8 mouse cellular contexts compared by ENCODE assay signal in genomic region chr7:66842021-66842420, GRCm38 (mm10). TPM values are rescaled to one million over a fixed set of nuclear protein-coding genes. Genes with fewer than 3 reads are reported as not detected.
DNase-seq lines count a peak whose midpoint lies in the region; ATAC-seq lines count a peak whose summit lies in the region.

No protein-coding gene starts in this region.

- no peak overlapping the region for H3K27ac ChIP-seq in heart, embryonic 10.5 days
- peak overlapping the region; percentile 52; the same call in 1 of the 2 replicates for H3K27ac ChIP-seq in embryonic facial prominence, embryonic 12.5 days
- no peak overlapping the region for H3K27ac ChIP-seq in neural tube, embryonic 11.5 days (ENCODE audit: low read depth, low read length)

- H3K36me3 ChIP-seq in heart, embryonic 10.5 days = no peaks in the 10 kb centered on the region
- H3K36me3 ChIP-seq in embryonic facial prominence, embryonic 12.5 days = no peaks in the 10 kb centered on the region
- no peaks in the 10 kb centered on the region for H3K36me3 ChIP-seq in neural tube, embryonic 11.5 days (ENCODE audit: control insufficient read depth, insufficient read depth, low read length)

- DNase-seq in heart, adult 18-20 months = peak; percentile 77 to 89
- DNase-seq in heart, embryonic 10.5 days (ENCODE audit: low spot score) = no peak
- peak; percentile 89 for DNase-seq in adrenal gland, postnatal 10 days
- peak; percentile 92 for DNase-seq in heart, postnatal 4 days
- peak; percentile 57 to 94 for DNase-seq in left cerebral cortex, adult 9 months (ENCODE audit: low spot score in 2 of 2)
- peak; percentile 78 for DNase-seq in neural tube, embryonic 11.5 days (ENCODE audit: low spot score)
- DNase-seq in thymus, postnatal 0 days (ENCODE audit: low spot score) = peak; percentile 66

- H3K9ac ChIP-seq in embryonic facial prominence, embryonic 12.5 days = no peak overlapping the region
- no peak overlapping the region for H3K9ac ChIP-seq in neural tube, embryonic 11.5 days (ENCODE audit: low read length)

- no peak overlapping the region for H3K4me3 ChIP-seq in heart, embryonic 10.5 days
- H3K4me3 ChIP-seq in embryonic facial prominence, embryonic 12.5 days = no peak overlapping the region
- H3K4me3 ChIP-seq in neural tube, embryonic 11.5 days (ENCODE audit: low read depth, low read length) = no peak overlapping the region

- WGBS in heart, embryonic 10.5 days = 48% methylated on average over 10 of the region's 10 CpGs
- 43% methylated on average over 10 of the region's 10 CpGs for WGBS in embryonic facial prominence, embryonic 12.5 days
- WGBS in neural tube, embryonic 11.5 days = 53% methylated on average over 10 of the region's 10 CpGs

- ATAC-seq in embryonic facial prominence, embryonic 12.5 days (ENCODE audit: insufficient number of reproducible peaks, insufficient read depth, low FRiP score, low TSS enrichment) = peak; percentile 14; the same call in 1 of the 2 replicates
- no peak for ATAC-seq in neural tube, embryonic 11.5 days (ENCODE audit: insufficient read depth, low FRiP score, low TSS enrichment)

- peaks cover 24% of the 10 kb centered on the region for H3K4me1 ChIP-seq in heart, embryonic 10.5 days
- H3K4me1 ChIP-seq in embryonic facial prominence, embryonic 12.5 days = peaks cover 42% of the 10 kb centered on the region
- H3K4me1 ChIP-seq in neural tube, embryonic 11.5 days (ENCODE audit: control insufficient read depth, insufficient read depth, low read length) = peaks cover 4% of the 10 kb centered on the region; the same call in 1 of the 2 replicates

- H3K9me3 ChIP-seq in heart, embryonic 10.5 days = no peaks in the 10 kb centered on the region
- no peaks in the 10 kb centered on the region for H3K9me3 ChIP-seq in embryonic facial prominence, embryonic 12.5 days
- no peaks in the 10 kb centered on the region for H3K9me3 ChIP-seq in neural tube, embryonic 11.5 days (ENCODE audit: control insufficient read depth, low read length)

- H3K27me3 ChIP-seq in heart, embryonic 10.5 days (ENCODE audit: insufficient read depth, poor library complexity, severe bottlenecking) = peaks cover 54% of the 10 kb centered on the region
- peaks cover 9% of the 10 kb centered on the region; the same call in 1 of the 2 replicates for H3K27me3 ChIP-seq in embryonic facial prominence, embryonic 12.5 days
- peaks cover 8% of the 10 kb centered on the region; the same call in 1 of the 2 replicates for H3K27me3 ChIP-seq in neural tube, embryonic 11.5 days (ENCODE audit: control insufficient read depth, insufficient read depth, low read length)

- H3K4me2 ChIP-seq in embryonic facial prominence, embryonic 12.5 days (replicated peaks) = peak overlapping the region; percentile 98
- H3K4me2 ChIP-seq in neural tube, embryonic 11.5 days (ENCODE audit: low read depth) = no peak overlapping the region

RNA-seq across cellular contexts. Expression of gene Adamts17, which starts 2.5 kb away (rescaled TPM):
- total RNA-seq in heart, adult 18-20 months (2021) = 1 to 10 TPM in 1 of 2 experiments, under 1 TPM in 1; 0.94 to 1.3 TPM
- 3.8 and 4.6 TPM in 2 replicates for polyA plus RNA-seq in heart, embryonic 10.5 days (2016; fragmentation: Nextera tagmentation; extraction: Ambion mirVana)
- total RNA-seq in adrenal gland, postnatal 10 days (2021) = 1 to 10 TPM; 5.5 to 8.6 TPM
- polyA plus RNA-seq in embryonic facial prominence, embryonic 12.5 days (2016; fragmentation: Nextera tagmentation; extraction: Ambion mirVana) = 13.8 and 17.9 TPM in 2 replicates
- 10 to 100 TPM; 14.4 to 18.2 TPM for total RNA-seq in heart, postnatal 4 days (2021)
- polyA plus RNA-seq in neural tube, embryonic 11.5 days (2014; fragmentation: Nextera tagmentation; extraction: Ambion mirVana) = 1.8 TPM in 2 replicates
- 0.82 and 1.2 TPM in 2 replicates for polyA plus RNA-seq in thymus, postnatal 0 days (2015; fragmentation: Nextera tagmentation; extraction: Ambion mirVana)
